Mouse (Mus musculus): Measurements from ENCODE around the gene Hist1h3c. TPM values are rescaled to one million over a fixed set of nuclear protein-coding genes. Genes with fewer than 3 reads are reported as not detected.

The Hist1h3c gene
- polyA plus RNA-seq, 1 experiment from 2014 or later: 1.1 TPM

Small RNA genes lying within 50 kb of the gene (microRNA-seq; reads per million reads assigned to microRNA genes)
- gene Gm44314: not detected
- not detected for gene Gm44484

Other genes starting within 250 kb of the Hist1h3c start
- 3.2 and 3.3 TPM in 2 replicates for gene Hist1h4h, start 214.6 kb downstream of the Hist1h3c start, polyA plus RNA-seq (2014; fragmentation: Nextera tagmentation; extraction: Ambion mirVana)
- 0.81 and 3.3 TPM in 2 replicates for gene Hist1h2af, start 211.7 kb downstream of the Hist1h3c start, polyA plus RNA-seq (2014; fragmentation: Nextera tagmentation; extraction: Ambion mirVana)
- 1.2 TPM in 1 of 2 replicates, not detected in the other for gene Hist1h3g, start 210.2 kb downstream of the Hist1h3c start, polyA plus RNA-seq (2014; fragmentation: Nextera tagmentation; extraction: Ambion mirVana)
- gene Hist1h2bh, start 202.2 kb downstream of the Hist1h3c start, polyA plus RNA-seq (2014; fragmentation: Nextera tagmentation; extraction: Ambion mirVana): 0.22 TPM in 1 of 2 replicates, not detected in the other
- gene Hist1h3f, start 201.6 kb downstream of the Hist1h3c start, polyA plus RNA-seq (2014; fragmentation: Nextera tagmentation; extraction: Ambion mirVana): 0.28 and 0.29 TPM in 2 replicates
- not detected in 2 replicates for gene Hist1h4f, start 194.0 kb downstream of the Hist1h3c start, polyA plus RNA-seq (2014; fragmentation: Nextera tagmentation; extraction: Ambion mirVana)
- gene Hist1h1d, start 192.3 kb downstream of the Hist1h3c start, polyA plus RNA-seq (2014; fragmentation: Nextera tagmentation; extraction: Ambion mirVana): 0.12 and 0.17 TPM in 2 replicates
- gene Hist1h3e, start 183.2 kb downstream of the Hist1h3c start, polyA plus RNA-seq (2014; fragmentation: Nextera tagmentation; extraction: Ambion mirVana): 1.5 and 3.1 TPM in 2 replicates
- gene Hist1h2ae, start 174.4 kb downstream of the Hist1h3c start, polyA plus RNA-seq (2014; fragmentation: Nextera tagmentation; extraction: Ambion mirVana): 21.8 and 22.5 TPM in 2 replicates
- gene Hist1h2bg, start 174.2 kb downstream of the Hist1h3c start, polyA plus RNA-seq (2014; fragmentation: Nextera tagmentation; extraction: Ambion mirVana): 0.94 and 2.3 TPM in 2 replicates
- gene Hist1h2bf, start 171.4 kb downstream of the Hist1h3c start, polyA plus RNA-seq (2014; fragmentation: Nextera tagmentation; extraction: Ambion mirVana): 0.91 and 1.8 TPM in 2 replicates
- gene Hist1h2ad, start 171.2 kb downstream of the Hist1h3c start, polyA plus RNA-seq (2014; fragmentation: Nextera tagmentation; extraction: Ambion mirVana): 0.77 TPM in 1 of 2 replicates, not detected in the other
- 1.4 and 2.2 TPM in 2 replicates for gene Hist1h3d, start 169.8 kb downstream of the Hist1h3c start, polyA plus RNA-seq (2014; fragmentation: Nextera tagmentation; extraction: Ambion mirVana)
- 29.1 and 37.2 TPM in 2 replicates for gene Hist1h4d, start 164.0 kb downstream of the Hist1h3c start, polyA plus RNA-seq (2014; fragmentation: Nextera tagmentation; extraction: Ambion mirVana)
- gene Hist1h2be, start 124.5 kb downstream of the Hist1h3c start, polyA plus RNA-seq (2014; fragmentation: Nextera tagmentation; extraction: Ambion mirVana): 0.52 and 1.0 TPM in 2 replicates
- 4.4 and 5.3 TPM in 2 replicates for gene Hist1h1e, start 123.0 kb downstream of the Hist1h3c start, polyA plus RNA-seq (2014; fragmentation: Nextera tagmentation; extraction: Ambion mirVana)
- gene Hist1h2ac, start 61.7 kb downstream of the Hist1h3c start, polyA plus RNA-seq (2014; fragmentation: Nextera tagmentation; extraction: Ambion mirVana): 0.26 and 0.27 TPM in 2 replicates
- 14.5 and 15.1 TPM in 2 replicates for gene Hist1h2bc, start 61.4 kb downstream of the Hist1h3c start, polyA plus RNA-seq (2014; fragmentation: Nextera tagmentation; extraction: Ambion mirVana)
- gene Hist1h1t, start 49.8 kb downstream of the Hist1h3c start, polyA plus RNA-seq (2014; fragmentation: Nextera tagmentation; extraction: Ambion mirVana): not detected in 2 replicates
- 3.0 and 3.5 TPM in 2 replicates for gene Hist1h4c, start 47.1 kb downstream of the Hist1h3c start, polyA plus RNA-seq (2014; fragmentation: Nextera tagmentation; extraction: Ambion mirVana)
- 4.8 and 7.0 TPM in 2 replicates for gene Hfe, start 34.7 kb downstream of the Hist1h3c start, polyA plus RNA-seq (2014; fragmentation: Nextera tagmentation; extraction: Ambion mirVana)
- 7.2 and 8.3 TPM in 2 replicates for gene Hist1h1c, start 6.8 kb downstream of the Hist1h3c start, polyA plus RNA-seq (2014; fragmentation: Nextera tagmentation; extraction: Ambion mirVana)
- 0.64 TPM in 1 of 2 replicates, not detected in the other for gene Hist1h2bb, start 1.1 kb upstream of the Hist1h3c start, polyA plus RNA-seq (2014; fragmentation: Nextera tagmentation; extraction: Ambion mirVana)
- gene Hist1h2ab, start 5.5 kb upstream of the Hist1h3c start, polyA plus RNA-seq (2014; fragmentation: Nextera tagmentation; extraction: Ambion mirVana): 6.7 and 9.8 TPM in 2 replicates
- 1.1 and 1.8 TPM in 2 replicates for gene Hist1h3b, start 6.7 kb upstream of the Hist1h3c start, polyA plus RNA-seq (2014; fragmentation: Nextera tagmentation; extraction: Ambion mirVana)
- 2.1 TPM in 1 of 2 replicates, not detected in the other for gene Hist1h4b, start 11.4 kb upstream of the Hist1h3c start, polyA plus RNA-seq (2014; fragmentation: Nextera tagmentation; extraction: Ambion mirVana)
- gene Hist1h4a, start 15.6 kb upstream of the Hist1h3c start, polyA plus RNA-seq (2014; fragmentation: Nextera tagmentation; extraction: Ambion mirVana): 0.55 TPM in 1 of 2 replicates, not detected in the other
- gene Hist1h3a, start 16.8 kb upstream of the Hist1h3c start, polyA plus RNA-seq (2014; fragmentation: Nextera tagmentation; extraction: Ambion mirVana): 0.94 and 2.1 TPM in 2 replicates
- gene Hist1h1a, start 18.1 kb upstream of the Hist1h3c start, polyA plus RNA-seq (2014; fragmentation: Nextera tagmentation; extraction: Ambion mirVana): 0.50 and 1.1 TPM in 2 replicates
- not detected in 2 replicates for gene Trim38, start 24.3 kb upstream of the Hist1h3c start, polyA plus RNA-seq (2014; fragmentation: Nextera tagmentation; extraction: Ambion mirVana)
- not detected in 2 replicates for gene Slc17a2, start 61.4 kb upstream of the Hist1h3c start, polyA plus RNA-seq (2014; fragmentation: Nextera tagmentation; extraction: Ambion mirVana)
- not detected in 2 replicates for gene Slc17a3, start 93.8 kb upstream of the Hist1h3c start, polyA plus RNA-seq (2014; fragmentation: Nextera tagmentation; extraction: Ambion mirVana)
- not detected in 2 replicates for gene Slc17a1, start 122.1 kb upstream of the Hist1h3c start, polyA plus RNA-seq (2014; fragmentation: Nextera tagmentation; extraction: Ambion mirVana)
- gene Slc17a4, start 169.4 kb upstream of the Hist1h3c start, polyA plus RNA-seq (2014; fragmentation: Nextera tagmentation; extraction: Ambion mirVana): not detected in 2 replicates
- gene Hist1h2ba, start 188.6 kb upstream of the Hist1h3c start, polyA plus RNA-seq (2014; fragmentation: Nextera tagmentation; extraction: Ambion mirVana): not detected in 2 replicates
- not detected in 2 replicates for gene Hist1h2aa, start 188.9 kb upstream of the Hist1h3c start, polyA plus RNA-seq (2014; fragmentation: Nextera tagmentation; extraction: Ambion mirVana)
- gene Scgn, start 245.6 kb upstream of the Hist1h3c start, polyA plus RNA-seq (2014; fragmentation: Nextera tagmentation; extraction: Ambion mirVana): 0.63 and 1.0 TPM in 2 replicates